Mouse (Mus musculus): ENCODE measurements at regions not wholly inside any gene's neighbourhood (a gene's known extent, or its start where the extent isn't known, plus 50 kb on each side); places are given as distances from the start of the nearest gene placed in this dataset.

GRCm38 (mm10) chr19:55985518-55985917, 243.9 kb downstream of the Tcf7l2 start:
- no peak for ATAC-seq (ENCODE audit: low FRiP score)
- Histone ChIP-seq H3K9ac (no peak overlapping the region), H3K4me3 (replicated peaks; ENCODE audit: low read length) (no peak overlapping the region), H3K36me3 (replicated peaks; ENCODE audit: control insufficient read depth, insufficient read depth) (no peaks in the 10 kb centered on the region), H3K9me3 (ENCODE audit: control insufficient read depth, low read length) (no peaks in the 10 kb centered on the region), H3K4me1 (replicated peaks; ENCODE audit: control insufficient read depth, insufficient read depth, low read length) (no peaks in the 10 kb centered on the region), H3K4me2 (replicated peaks) (no peak overlapping the region), H3K27ac (no peak overlapping the region), H3K27me3 (ENCODE audit: control insufficient read depth, insufficient read depth, low read length) (no peaks in the 10 kb centered on the region)
- no peak for DNase-seq (ENCODE audit: low spot score)
- WGBS, result 62% methylated on average over 4 of the region's 4 CpGs

- H3K4me2 ChIP-seq (replicated peaks), result peak overlapping the region; percentile 10
- H3K9ac ChIP-seq, result no peak overlapping the region
- H3K9me3 ChIP-seq (ENCODE audit: control insufficient read depth, low read length), result no peaks in the 10 kb centered on the region
- WGBS, result 45% methylated on average over 21 of the region's 21 CpGs
- H3K4me3 ChIP-seq (replicated peaks; ENCODE audit: low read length), result no peak overlapping the region
- peaks cover 6% of the 10 kb centered on the region; the same call in 1 of the 2 replicates for H3K4me1 ChIP-seq (replicated peaks; ENCODE audit: control insufficient read depth, insufficient read depth, low read length)
- no peak overlapping the region for H3K27ac ChIP-seq
- DNase-seq (ENCODE audit: low spot score) (no peak), ATAC-seq (ENCODE audit: low FRiP score) (0 out of 2 replicates have a peak, but pooled peaks have one; percentile 17)
- H3K36me3 ChIP-seq (replicated peaks; ENCODE audit: control insufficient read depth, insufficient read depth), result no peaks in the 10 kb centered on the region
- H3K27me3 ChIP-seq (ENCODE audit: control insufficient read depth, insufficient read depth, low read length), result no peaks in the 10 kb centered on the region
Measured at GRCm38 (mm10) chr19:55991791-55992726, 250.4 kb downstream of the Tcf7l2 start.

GRCm38 (mm10) chr19:55992727-55993066, 251.1 kb downstream of the Tcf7l2 start:
- DNase-seq (ENCODE audit: low spot score) (no peak), ATAC-seq (ENCODE audit: low FRiP score) (no peak)
- Histone ChIP-seq H3K36me3 (replicated peaks; ENCODE audit: control insufficient read depth, insufficient read depth) (no peaks in the 10 kb centered on the region), H3K9ac (no peak overlapping the region), H3K4me1 (replicated peaks; ENCODE audit: control insufficient read depth, insufficient read depth, low read length) (peaks cover 6% of the 10 kb centered on the region; the same call in 1 of the 2 replicates), H3K27me3 (ENCODE audit: control insufficient read depth, insufficient read depth, low read length) (no peaks in the 10 kb centered on the region), H3K9me3 (ENCODE audit: control insufficient read depth, low read length) (no peaks in the 10 kb centered on the region), H3K27ac (no peak overlapping the region), H3K4me2 (replicated peaks) (no peak overlapping the region), H3K4me3 (replicated peaks; ENCODE audit: low read length) (no peak overlapping the region)
- 67% methylated on average over 5 of the region's 5 CpGs for WGBS

- no peak for DNase-seq (ENCODE audit: low spot score)
- peaks cover 6% of the 10 kb centered on the region; the same call in 1 of the 2 replicates for H3K4me1 ChIP-seq (replicated peaks; ENCODE audit: control insufficient read depth, insufficient read depth, low read length)
- no peak overlapping the region for H3K9ac ChIP-seq
- no peak overlapping the region for H3K27ac ChIP-seq
- H3K27me3 ChIP-seq (ENCODE audit: control insufficient read depth, insufficient read depth, low read length), result no peaks in the 10 kb centered on the region
- H3K9me3 ChIP-seq (ENCODE audit: control insufficient read depth, low read length), result no peaks in the 10 kb centered on the region
- H3K36me3 ChIP-seq (replicated peaks; ENCODE audit: control insufficient read depth, insufficient read depth), result no peaks in the 10 kb centered on the region
- WGBS, result 88% methylated on average over 2 of the region's 2 CpGs
- H3K4me3 ChIP-seq (replicated peaks; ENCODE audit: low read length), result no peak overlapping the region
- no peak overlapping the region for H3K4me2 ChIP-seq (replicated peaks)
- ATAC-seq (ENCODE audit: low FRiP score), result no peak
Measured at GRCm38 (mm10) chr19:55995721-55996120, 254.1 kb downstream of the Tcf7l2 start.

GRCm38 (mm10) chr19:55998454-55999180, 257.0 kb downstream of the Tcf7l2 start:
- DNase-seq (ENCODE audit: low spot score), result no peak
- no peak for ATAC-seq (ENCODE audit: low FRiP score)
- no peak overlapping the region for H3K27ac ChIP-seq

GRCm38 (mm10) chr19:55999409-55999808, 257.8 kb downstream of the Tcf7l2 start:
- Histone ChIP-seq H3K4me1 (replicated peaks; ENCODE audit: control insufficient read depth, insufficient read depth, low read length) (no peaks in the 10 kb centered on the region), H3K9me3 (ENCODE audit: control insufficient read depth, low read length) (no peaks in the 10 kb centered on the region), H3K36me3 (replicated peaks; ENCODE audit: control insufficient read depth, insufficient read depth) (no peaks in the 10 kb centered on the region), H3K4me3 (replicated peaks; ENCODE audit: low read length) (no peak overlapping the region), H3K27ac (no peak overlapping the region), H3K27me3 (ENCODE audit: control insufficient read depth, insufficient read depth, low read length) (no peaks in the 10 kb centered on the region), H3K9ac (no peak overlapping the region), H3K4me2 (replicated peaks) (no peak overlapping the region)
- ATAC-seq (ENCODE audit: low FRiP score), result no peak
- no peak for DNase-seq (ENCODE audit: low spot score)
- WGBS, result 77% methylated on average over 3 of the region's 3 CpGs

More at GRCm38 (mm10) chr19:55998454-55999180, 257.0 kb downstream of the Tcf7l2 start:
- Histone ChIP-seq H3K36me3 (replicated peaks; ENCODE audit: control insufficient read depth, insufficient read depth) (no peaks in the 10 kb centered on the region), H3K27me3 (ENCODE audit: control insufficient read depth, insufficient read depth, low read length) (no peaks in the 10 kb centered on the region), H3K9me3 (ENCODE audit: control insufficient read depth, low read length) (no peaks in the 10 kb centered on the region), H3K4me1 (replicated peaks; ENCODE audit: control insufficient read depth, insufficient read depth, low read length) (no peaks in the 10 kb centered on the region), H3K9ac (no peak overlapping the region), H3K4me2 (replicated peaks) (0 out of 2 replicates have a peak overlapping the region, but pooled peaks have one; percentile 4), H3K4me3 (replicated peaks; ENCODE audit: low read length) (no peak overlapping the region)
- 71% methylated on average over 15 of the region's 15 CpGs for WGBS

GRCm38 (mm10) chr19:56001428-56001827, 259.8 kb downstream of the Tcf7l2 start:
- H3K9ac ChIP-seq, result no peak overlapping the region
- H3K27me3 ChIP-seq (ENCODE audit: control insufficient read depth, insufficient read depth, low read length), result no peaks in the 10 kb centered on the region
- no peak overlapping the region for H3K4me3 ChIP-seq (replicated peaks; ENCODE audit: low read length)
- DNase-seq (ENCODE audit: low spot score) (no peak), ATAC-seq (ENCODE audit: low FRiP score) (no peak)
- H3K4me1 ChIP-seq (replicated peaks; ENCODE audit: control insufficient read depth, insufficient read depth, low read length), result 0 out of 2 replicates have a peak, but pooled peaks cover 6% of the 10 kb centered on the region
- 97% methylated on average over 3 of the region's 3 CpGs for WGBS
- H3K36me3 ChIP-seq (replicated peaks; ENCODE audit: control insufficient read depth, insufficient read depth), result no peaks in the 10 kb centered on the region
- H3K4me2 ChIP-seq (replicated peaks), result no peak overlapping the region
- no peak overlapping the region for H3K27ac ChIP-seq
- no peaks in the 10 kb centered on the region for H3K9me3 ChIP-seq (ENCODE audit: control insufficient read depth, low read length)

GRCm38 (mm10) chr19:56005886-56006285, 264.3 kb downstream of the Tcf7l2 start:
- ATAC-seq (ENCODE audit: low FRiP score) (no peak), DNase-seq (ENCODE audit: low spot score) (peak; percentile 50)
- H3K4me2 ChIP-seq (replicated peaks), result no peak overlapping the region
- no peaks in the 10 kb centered on the region for H3K9me3 ChIP-seq (ENCODE audit: control insufficient read depth, low read length)
- 39% methylated on average over 6 of the region's 6 CpGs for WGBS
- H3K9ac ChIP-seq, result no peak overlapping the region
- H3K27me3 ChIP-seq (ENCODE audit: control insufficient read depth, insufficient read depth, low read length), result no peaks in the 10 kb centered on the region
- no peaks in the 10 kb centered on the region for H3K36me3 ChIP-seq (replicated peaks; ENCODE audit: control insufficient read depth, insufficient read depth)
- H3K4me1 ChIP-seq (replicated peaks; ENCODE audit: control insufficient read depth, insufficient read depth, low read length), result 0 out of 2 replicates have a peak, but pooled peaks cover 6% of the 10 kb centered on the region
- no peak overlapping the region for H3K27ac ChIP-seq
- H3K4me3 ChIP-seq (replicated peaks; ENCODE audit: low read length), result no peak overlapping the region

- no peaks in the 10 kb centered on the region for H3K36me3 ChIP-seq (replicated peaks; ENCODE audit: control insufficient read depth, insufficient read depth)
- DNase-seq (ENCODE audit: low spot score) (no peak), ATAC-seq (ENCODE audit: low FRiP score) (no peak)
- no peak overlapping the region for H3K27ac ChIP-seq
- WGBS, result 97% methylated on average over 5 of the region's 5 CpGs
- no peak overlapping the region for H3K9ac ChIP-seq
- no peaks in the 10 kb centered on the region for H3K9me3 ChIP-seq (ENCODE audit: control insufficient read depth, low read length)
- H3K4me2 ChIP-seq (replicated peaks), result no peak overlapping the region
- H3K4me1 ChIP-seq (replicated peaks; ENCODE audit: control insufficient read depth, insufficient read depth, low read length), result 0 out of 2 replicates have a peak, but pooled peaks cover 6% of the 10 kb centered on the region
- H3K4me3 ChIP-seq (replicated peaks; ENCODE audit: low read length), result no peak overlapping the region
- H3K27me3 ChIP-seq (ENCODE audit: control insufficient read depth, insufficient read depth, low read length), result no peaks in the 10 kb centered on the region
Measured at GRCm38 (mm10) chr19:56007433-56007832, 265.8 kb downstream of the Tcf7l2 start.
